ENCODE assay signal across 11 mouse cellular contexts in the genomic region with DNA sequence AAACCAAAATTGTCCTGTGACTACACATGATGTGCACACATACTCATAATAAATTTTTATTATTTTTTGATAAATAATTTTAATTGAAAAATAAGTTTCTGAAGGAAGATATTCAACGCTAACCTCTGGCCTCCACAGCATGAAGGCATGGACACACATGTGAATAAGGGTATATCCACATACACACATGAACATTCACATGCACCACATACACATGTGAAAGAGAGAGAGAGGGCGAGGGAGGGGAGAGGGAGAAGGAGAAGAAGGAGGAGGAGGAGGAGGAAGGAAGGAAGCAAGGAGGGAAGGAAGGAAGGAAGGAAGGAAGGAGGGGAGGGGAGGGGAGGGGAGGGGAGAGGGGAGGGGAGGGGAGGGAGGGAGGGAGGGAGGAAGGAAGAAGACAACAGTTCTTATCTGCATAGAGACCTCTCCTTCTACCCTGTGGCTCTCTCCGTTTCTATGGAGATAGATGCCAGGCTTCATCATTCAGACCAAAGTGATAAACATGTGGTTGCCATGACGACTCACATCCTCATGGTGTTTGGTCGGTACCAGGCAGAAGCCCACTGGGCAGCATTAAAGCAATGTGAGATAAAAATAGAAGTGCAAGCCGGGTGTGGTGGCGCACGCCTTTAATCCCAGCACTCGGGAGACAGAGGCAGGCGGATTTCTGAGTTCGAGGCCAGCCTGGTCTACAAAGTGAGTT. TPM values are rescaled to one million over a fixed set of nuclear protein-coding genes. Genes with fewer than 3 reads are reported as not detected.
DNase-seq lines count a peak whose midpoint lies in the region; ATAC-seq lines count a peak whose summit lies in the region.
"Had no signal": no experiment of that assay in that cellular context is flagged by ENCODE, and none has a peak within 500 bp of the region (broad histone marks: within the 10 kb centered on the region; RNA-seq: fewer than 3 reads in every experiment).

No protein-coding gene starts in this region.

- no peaks in the 10 kb centered on the region for H3K27me3 ChIP-seq in embryonic facial prominence, embryonic 10.5 days (replicated peaks; ENCODE audit: low read depth, poor library complexity, severe bottlenecking)
- H3K27me3 ChIP-seq in midbrain, embryonic 13.5 days: no peaks in the 10 kb centered on the region
- H3K27me3 ChIP-seq: heart, embryonic 15.5 days had no signal

- H3K36me3 ChIP-seq in embryonic facial prominence, embryonic 10.5 days (replicated peaks): no peaks in the 10 kb centered on the region
- no peaks in the 10 kb centered on the region for H3K36me3 ChIP-seq in midbrain, embryonic 13.5 days
- H3K36me3 ChIP-seq: heart, embryonic 15.5 days had no signal

- peaks cover 21% of the 10 kb centered on the region for H3K4me1 ChIP-seq in embryonic facial prominence, embryonic 10.5 days
- H3K4me1 ChIP-seq in midbrain, embryonic 13.5 days (replicated peaks): 0 out of 2 replicates have a peak, but pooled peaks cover 5% of the 10 kb centered on the region

- H3K9me3 ChIP-seq in embryonic facial prominence, embryonic 10.5 days: no peaks in the 10 kb centered on the region
- H3K9me3 ChIP-seq in midbrain, embryonic 13.5 days: no peaks in the 10 kb centered on the region
- H3K9me3 ChIP-seq: heart, embryonic 15.5 days had no signal

- no peak overlapping the region for H3K4me3 ChIP-seq in embryonic facial prominence, embryonic 10.5 days
- H3K4me3 ChIP-seq in midbrain, embryonic 13.5 days (replicated peaks): no peak overlapping the region
- H3K4me3 ChIP-seq: heart, embryonic 15.5 days had no signal

- ATAC-seq in midbrain, embryonic 13.5 days: peak; percentile 96

- 80% methylated on average over 10 of the region's 11 CpGs for WGBS in embryonic facial prominence, embryonic 10.5 days
- 55% methylated on average over 10 of the region's 11 CpGs for WGBS in midbrain, embryonic 13.5 days

- DNase-seq in thymus, postnatal 0 days (ENCODE audit: low spot score): peak; percentile 30
- no peak for DNase-seq in thymus, postnatal 25 days
- peak; percentile 24 for DNase-seq in embryonic facial prominence, embryonic 10.5 days (ENCODE audit: low spot score)
- DNase-seq in adrenal gland, postnatal 4 days (ENCODE audit: low spot score in 2 of 2): no peak
- no peak for DNase-seq in left cerebral cortex, adult 18-20 months (ENCODE audit: low spot score in 2 of 2)
- DNase-seq in lung, postnatal 14 days: no peak
- DNase-seq: kidney, postnatal 4 days; lung, adult 18-20 months had no signal

- no peak overlapping the region for H3K27ac ChIP-seq in embryonic facial prominence, embryonic 10.5 days (replicated peaks)
- no peak overlapping the region for H3K27ac ChIP-seq in midbrain, embryonic 13.5 days
- H3K27ac ChIP-seq: heart, embryonic 15.5 days had no signal

- no peak overlapping the region for H3K9ac ChIP-seq in midbrain, embryonic 13.5 days (replicated peaks)
- H3K9ac ChIP-seq: heart, embryonic 15.5 days had no signal

- H3K4me2 ChIP-seq in midbrain, embryonic 13.5 days (replicated peaks): no peak overlapping the region
- H3K4me2 ChIP-seq: heart, embryonic 15.5 days had no signal

RNA-seq across cellular contexts. Expression of a gene that starts 20.8 kb away (rescaled TPM):
- polyA plus RNA-seq in thymus, postnatal 0 days (2015; fragmentation: Nextera tagmentation; extraction: Ambion mirVana): 326 and 329 TPM in 2 replicates
- 250 and 256 TPM in 2 replicates for polyA plus RNA-seq in embryonic facial prominence, embryonic 10.5 days (2016; fragmentation: Nextera tagmentation; extraction: Ambion mirVana)
- 360 and 361 TPM in 2 replicates for polyA plus RNA-seq in midbrain, embryonic 13.5 days (2015; fragmentation: Nextera tagmentation; extraction: Ambion mirVana)
- 100 to 1,000 TPM; 169 to 179 TPM for total RNA-seq in adrenal gland, postnatal 4 days (2021)
- total RNA-seq in left cerebral cortex, adult 18-20 months (2021): 100 to 1,000 TPM; 227 to 260 TPM

RNA-seq across cellular contexts. Expression of a gene that starts 22.1 kb away (rescaled TPM):
- 77.9 and 80.3 TPM in 2 replicates for polyA plus RNA-seq in thymus, postnatal 0 days (2015; fragmentation: Nextera tagmentation; extraction: Ambion mirVana)
- 37.3 and 40.5 TPM in 2 replicates for polyA plus RNA-seq in embryonic facial prominence, embryonic 10.5 days (2016; fragmentation: Nextera tagmentation; extraction: Ambion mirVana)
- 13.8 and 14.9 TPM in 2 replicates for polyA plus RNA-seq in midbrain, embryonic 13.5 days (2015; fragmentation: Nextera tagmentation; extraction: Ambion mirVana)
- total RNA-seq in adrenal gland, postnatal 4 days (2021): 10 to 100 TPM; 60.8 to 61.0 TPM
- 1 to 10 TPM; 2.9 to 4.2 TPM for total RNA-seq in left cerebral cortex, adult 18-20 months (2021)

RNA-seq across cellular contexts. Expression of a gene that starts 37.3 kb away (rescaled TPM):
- polyA plus RNA-seq in thymus, postnatal 0 days (2015; fragmentation: Nextera tagmentation; extraction: Ambion mirVana): 0.23 and 0.44 TPM in 2 replicates
- polyA plus RNA-seq in embryonic facial prominence, embryonic 10.5 days (2016; fragmentation: Nextera tagmentation; extraction: Ambion mirVana): not detected in 2 replicates
- 0.14 TPM in 1 of 2 replicates, not detected in the other for polyA plus RNA-seq in midbrain, embryonic 13.5 days (2015; fragmentation: Nextera tagmentation; extraction: Ambion mirVana)
- total RNA-seq in adrenal gland, postnatal 4 days (2021): not detected
- total RNA-seq in left cerebral cortex, adult 18-20 months (2021): under 1 TPM in 1 of 2 experiments, not detected in 1; 0.40 TPM
- polyA plus RNA-seq: heart, embryonic 15.5 days; small intestine, adult 2 months had no signal

RNA-seq across cellular contexts. Expression of a gene that starts 56.7 kb away (rescaled TPM):
- 57.1 and 60.9 TPM in 2 replicates for polyA plus RNA-seq in thymus, postnatal 0 days (2015; fragmentation: Nextera tagmentation; extraction: Ambion mirVana)
- polyA plus RNA-seq in embryonic facial prominence, embryonic 10.5 days (2016; fragmentation: Nextera tagmentation; extraction: Ambion mirVana): 129 and 131 TPM in 2 replicates
- polyA plus RNA-seq in midbrain, embryonic 13.5 days (2015; fragmentation: Nextera tagmentation; extraction: Ambion mirVana): 184 and 186 TPM in 2 replicates
- 100 to 1,000 TPM in 1 of 2 experiments, 10 to 100 TPM in 1; 96.9 to 106 TPM for total RNA-seq in adrenal gland, postnatal 4 days (2021)
- 100 to 1,000 TPM; 258 to 281 TPM for total RNA-seq in left cerebral cortex, adult 18-20 months (2021)

RNA-seq across cellular contexts. Expression of a gene that starts 57.5 kb away (rescaled TPM):
- polyA plus RNA-seq in thymus, postnatal 0 days (2015; fragmentation: Nextera tagmentation; extraction: Ambion mirVana): 17.1 and 18.8 TPM in 2 replicates
- 26.1 and 28.5 TPM in 2 replicates for polyA plus RNA-seq in embryonic facial prominence, embryonic 10.5 days (2016; fragmentation: Nextera tagmentation; extraction: Ambion mirVana)
- polyA plus RNA-seq in midbrain, embryonic 13.5 days (2015; fragmentation: Nextera tagmentation; extraction: Ambion mirVana): 43.9 and 46.1 TPM in 2 replicates
- 10 to 100 TPM; 26.3 to 29.0 TPM for total RNA-seq in adrenal gland, postnatal 4 days (2021)
- 10 to 100 TPM; 51.3 to 56.2 TPM for total RNA-seq in left cerebral cortex, adult 18-20 months (2021)

Comparison
In these comparisons a context has a peak if more than half of its experiments do, and no peak if none do; other contexts are left out.
1. DNase-seq: peak in thymus, postnatal 0 days (single experiment) and embryonic facial prominence, embryonic 10.5 days (single experiment); none in thymus, postnatal 25 days (single experiment), adrenal gland, postnatal 4 days (0 of 2), left cerebral cortex, adult 18-20 months (0 of 2) and lung, postnatal 14 days (single experiment).